Mouse (Mus musculus): Measurements from ENCODE around the gene Dlg2.

DNA sequence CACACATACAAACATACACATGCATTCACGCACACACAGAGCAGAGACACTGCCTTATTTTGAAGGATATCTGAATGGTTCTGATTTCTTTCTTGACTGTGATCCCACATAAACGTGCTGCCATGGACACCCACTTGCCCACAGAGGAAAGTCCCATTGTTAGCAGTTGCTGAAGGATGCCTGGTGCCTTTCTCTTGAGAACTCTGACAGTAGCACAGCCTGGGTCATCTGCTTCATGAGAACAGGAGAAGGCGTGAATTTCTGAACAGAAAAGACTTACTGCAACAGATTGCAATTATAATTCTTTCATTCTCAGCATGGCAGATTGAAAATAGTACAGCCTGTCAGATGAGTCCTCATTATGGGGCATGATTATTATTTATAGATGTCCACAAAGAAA lies 1442.6 kb downstream of the Dlg2 start:
- TF ChIP-seq POLR2A (IDR thresholded peaks at IDR 0.05; ENCODE audit: insufficient read depth, low read length) = no peak
- TF ChIP-seq EP300 (IDR thresholded peaks at IDR 0.05; ENCODE audit: insufficient read depth, low read depth, low read length) = no peak

Data from ES-Bruce4 (cell line).